Mouse (Mus musculus) A20 (cell line): ENCODE results near the gene Rapgef4.
A peak's percentile ranks its signal among the peaks of the same experiment; 100 is the strongest.
"Not testable (repeated sequence)": the region's sequence is repeated elsewhere in the genome, so short reads cannot be mapped to it uniquely, and the experiment has no call there.

Experiments
- DNase-seq: peaks from one replicate; pipeline ENCODE4 v3.0.0-alpha.2; 2011; ENCODE audit warnings: low read depth, low spot score

The Rapgef4 gene

DNA sequence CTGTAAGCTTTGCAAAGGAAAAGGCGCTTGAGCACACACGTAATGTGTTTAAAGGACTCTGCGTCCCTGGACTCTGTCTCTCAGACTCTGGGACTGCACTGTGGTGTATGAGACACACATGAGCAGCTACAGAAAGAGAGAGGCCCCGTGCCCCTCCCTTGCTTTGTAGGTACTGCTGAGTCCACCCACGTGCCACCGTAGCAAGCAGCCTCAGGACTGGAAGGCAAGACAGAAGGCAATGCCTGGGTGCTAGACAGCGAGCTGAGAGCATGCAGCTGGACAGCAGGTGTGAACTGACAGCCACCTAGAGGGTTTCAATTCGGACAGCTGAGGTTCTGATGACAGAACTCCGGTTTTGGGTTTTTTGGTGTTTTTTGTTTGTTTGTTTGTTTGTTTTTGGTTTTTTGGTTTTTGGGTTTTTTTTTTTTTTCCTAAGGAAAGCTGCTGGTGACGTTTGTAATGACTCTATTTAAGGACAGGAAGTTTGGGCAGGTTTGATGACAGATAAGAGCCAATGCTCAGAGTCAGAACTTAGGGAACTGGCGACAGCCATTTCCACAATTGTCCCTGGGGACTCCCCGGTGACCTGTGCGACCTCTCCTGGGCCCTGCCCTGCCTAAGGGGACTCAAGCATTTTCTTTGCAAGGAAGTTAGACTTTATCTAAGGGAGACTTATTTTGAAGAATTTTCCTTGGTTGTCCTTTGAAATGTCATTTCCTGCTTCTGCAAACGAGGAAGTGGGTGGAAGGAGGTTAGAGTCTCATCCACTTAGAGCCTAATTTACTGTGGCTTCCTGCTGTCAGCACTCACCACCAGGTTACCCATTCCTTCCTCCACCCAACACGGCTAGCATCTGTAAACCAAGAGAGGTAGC is 136.3 kb downstream of the Rapgef4 start:
- DNase-seq, result peak; percentile 42

GRCm38 (mm10) chr2:72120211-72120610 is 139.2 kb downstream of the Rapgef4 start:
- no peak for DNase-seq

- DNase-seq, result no peak
Measured at GRCm38 (mm10) chr2:72122410-72123223, 141.6 kb downstream of the Rapgef4 start.

- no peak for DNase-seq
Measured at GRCm38 (mm10) chr2:72123851-72124250, 142.8 kb downstream of the Rapgef4 start.

GRCm38 (mm10) chr2:72125786-72126185 is 144.7 kb downstream of the Rapgef4 start:
- no peak for DNase-seq

GRCm38 (mm10) chr2:72126411-72126810 is 145.4 kb downstream of the Rapgef4 start:
- DNase-seq, result no peak

DNA sequence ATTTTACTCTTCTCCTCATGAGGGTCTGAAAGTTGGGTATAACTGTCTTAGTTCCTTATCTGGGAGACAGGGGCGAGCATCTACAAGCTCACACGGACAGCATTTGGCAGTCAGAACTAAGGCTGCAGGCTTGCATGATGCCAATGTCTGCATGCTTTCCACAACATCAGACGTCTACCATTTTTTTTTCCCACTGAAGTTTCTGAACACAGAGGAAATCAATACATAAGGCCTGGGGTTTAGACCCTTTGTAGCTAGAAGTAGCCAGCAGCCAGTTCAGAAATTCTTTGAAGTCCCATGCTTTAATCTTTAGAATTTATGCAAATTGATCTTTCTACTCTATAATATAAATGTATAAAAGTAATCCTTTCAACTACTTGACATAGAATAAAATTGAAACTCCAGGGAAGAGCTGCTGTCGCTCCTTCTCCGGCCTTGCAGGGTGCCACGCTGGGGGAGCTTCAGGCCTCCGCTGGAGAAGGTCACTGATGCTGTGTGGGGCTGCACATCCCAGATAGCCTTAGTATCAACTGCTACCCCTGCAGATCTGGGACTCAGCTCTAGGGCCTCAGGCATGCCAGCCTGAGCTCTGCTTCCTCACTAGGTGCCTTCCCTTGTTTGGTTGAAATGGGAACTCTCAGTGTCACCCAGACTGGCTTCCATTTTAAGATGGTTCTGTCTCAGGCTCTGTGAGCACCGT is 148.7 kb downstream of the Rapgef4 start:
- no peak for DNase-seq

- no peak for DNase-seq
Measured at GRCm38 (mm10) chr2:72132222-72132621, 151.2 kb downstream of the Rapgef4 start.

GRCm38 (mm10) chr2:72136045-72136444 is 155.0 kb downstream of the Rapgef4 start:
- DNase-seq, result no peak

DNA sequence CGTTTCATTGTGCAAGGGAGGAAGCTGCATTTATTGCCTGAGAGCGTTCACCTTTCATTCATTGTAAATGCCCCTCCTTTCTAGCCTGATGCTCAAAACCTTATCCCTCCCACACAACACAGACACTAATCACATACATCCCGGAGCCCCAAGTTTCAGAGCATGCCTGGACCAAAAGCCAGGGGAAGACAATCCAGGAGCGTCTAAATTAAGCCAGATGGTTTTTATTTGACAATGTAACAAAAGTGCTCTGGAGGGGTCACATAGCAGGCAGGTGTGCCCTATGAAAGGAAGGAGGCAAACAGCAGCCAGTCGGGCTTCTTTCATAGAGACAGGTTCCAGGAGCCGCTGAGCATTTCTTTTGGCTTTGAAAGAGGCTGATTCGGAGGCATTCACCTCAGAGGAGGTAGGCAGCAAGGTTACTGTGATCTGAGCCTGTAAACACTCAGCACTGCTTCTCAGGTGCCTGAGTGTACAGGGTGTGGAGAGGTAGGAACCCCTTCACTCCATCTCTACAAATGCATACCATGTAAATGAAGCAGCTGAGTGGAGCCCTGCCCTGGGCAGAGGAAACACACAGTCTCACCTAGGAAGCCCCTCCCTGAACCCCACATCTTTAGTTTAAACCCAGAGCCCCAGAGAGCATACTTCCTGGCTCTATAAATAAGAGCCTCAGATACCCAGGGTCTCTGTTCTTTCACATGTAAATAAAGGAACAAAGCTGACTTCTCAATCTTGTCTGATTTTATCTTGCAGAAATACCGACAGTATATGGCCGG is 155.6 kb downstream of the Rapgef4 start:
- DNase-seq, result peak; percentile 64

DNA sequence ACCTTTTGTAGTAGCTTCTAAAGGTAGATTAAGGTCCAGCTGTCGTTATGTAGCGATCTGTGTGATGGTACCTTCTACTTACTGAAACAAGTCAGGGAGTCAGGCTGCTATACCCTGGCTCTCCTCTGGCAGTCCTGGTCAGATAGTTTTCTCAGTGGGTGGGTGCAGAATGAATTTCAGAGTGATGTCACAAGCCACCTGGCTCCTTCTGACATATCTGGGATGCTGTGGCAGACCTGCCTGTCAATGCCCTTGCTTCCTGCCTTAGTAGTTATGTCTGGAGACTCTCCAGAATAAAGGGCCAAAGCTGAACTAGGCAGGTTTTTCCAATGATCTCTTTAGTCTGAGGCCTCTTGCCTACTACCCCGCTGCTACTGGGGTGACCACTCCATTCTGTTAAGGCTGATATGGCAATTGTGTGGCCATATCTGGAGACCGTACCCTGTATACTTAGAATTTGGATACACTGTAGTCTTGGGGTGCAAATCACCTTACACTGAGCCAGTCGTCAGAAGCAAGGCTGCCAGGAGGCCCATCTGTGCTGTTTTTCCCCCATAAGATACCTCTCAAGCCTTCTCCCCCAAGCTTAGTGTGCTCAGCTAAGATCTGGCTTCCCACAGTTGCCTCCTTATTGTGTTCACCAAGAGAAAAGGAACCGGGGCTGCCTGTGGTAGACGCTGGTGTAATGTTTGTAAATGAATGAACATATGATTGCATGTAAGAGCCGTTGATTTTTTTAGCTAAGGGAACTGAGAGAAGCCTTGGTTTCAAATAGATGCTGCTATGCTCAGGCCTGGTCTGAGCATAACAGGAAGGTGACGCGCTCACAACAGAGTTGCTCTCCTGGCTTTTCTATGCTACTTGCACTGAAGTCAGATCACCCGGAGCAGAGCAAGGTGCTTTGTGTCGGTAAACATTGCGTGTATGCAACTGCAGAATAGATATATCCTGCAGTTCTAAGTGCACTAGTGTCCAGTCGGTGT is 159.1 kb downstream of the Rapgef4 start:
- DNase-seq, result peak; percentile 83

GRCm38 (mm10) chr2:72141091-72141490 is 160.1 kb downstream of the Rapgef4 start:
- DNase-seq, result peak; percentile 52

DNA sequence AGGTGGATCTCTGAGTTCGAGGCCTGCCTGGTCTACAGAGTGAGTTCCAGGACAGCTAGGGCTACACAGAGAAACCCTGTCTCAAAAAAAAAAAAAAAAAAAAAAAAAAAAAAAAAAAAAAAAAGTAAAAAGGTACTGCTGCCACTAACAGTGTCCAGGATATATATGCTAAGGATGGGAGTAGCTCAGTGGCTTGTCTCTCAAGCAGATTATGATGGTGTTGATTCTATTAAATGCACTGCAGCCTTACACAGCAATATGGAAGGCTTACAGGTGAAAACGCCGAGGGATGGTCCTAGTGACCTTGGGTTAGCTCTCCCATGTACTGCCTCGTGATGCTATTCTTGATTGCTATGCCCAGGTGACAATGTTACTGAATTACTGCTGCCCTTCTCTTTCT is 160.7 kb downstream of the Rapgef4 start:
- DNase-seq, result not testable (repeated sequence)

GRCm38 (mm10) chr2:72143413-72143812 is 162.4 kb downstream of the Rapgef4 start:
- DNase-seq, result no peak

GRCm38 (mm10) chr2:72144576-72145200 is 163.6 kb downstream of the Rapgef4 start:
- DNase-seq, result no peak

- no peak for DNase-seq
Measured at GRCm38 (mm10) chr2:72145281-72145875, 164.3 kb downstream of the Rapgef4 start.

- DNase-seq, result no peak
Measured at GRCm38 (mm10) chr2:72146061-72146460, 165.0 kb downstream of the Rapgef4 start.

GRCm38 (mm10) chr2:72147246-72147645 is 166.2 kb downstream of the Rapgef4 start:
- DNase-seq, result no peak

DNA sequence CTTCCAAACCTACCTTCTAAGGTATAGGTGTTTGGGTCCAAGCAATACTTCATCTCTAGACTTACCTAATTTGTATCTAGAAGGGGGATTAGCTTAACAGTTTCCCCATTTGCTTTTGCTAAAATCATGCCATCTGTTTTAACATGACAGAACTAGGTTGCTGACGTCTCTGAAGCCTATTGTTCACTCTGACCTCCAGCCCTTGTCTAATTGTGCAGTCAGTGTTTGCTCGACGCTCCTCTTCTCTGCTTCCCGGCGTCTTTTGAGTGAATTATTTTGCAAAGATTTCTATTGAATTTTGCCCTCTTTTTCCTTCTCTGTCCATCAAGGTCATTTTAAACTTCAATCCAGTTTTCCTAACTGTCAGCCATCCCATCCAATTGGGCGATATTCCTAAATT is 166.7 kb downstream of the Rapgef4 start:
- no peak for DNase-seq
